Mouse (Mus musculus) forebrain, postnatal 0 days (tissue): ENCODE results near the gene Gjb5. TPM values are rescaled to one million over a fixed set of nuclear protein-coding genes. Genes with fewer than 3 reads are reported as not detected.

Experiments
- ATAC-seq: fragments of 200-750 bp; cut with Nextera tagmentation; 2 replicates; pipeline ENCODE4 v1.8.0; 2017; ENCODE audit warnings: mild to moderate bottlenecking, moderate library complexity
- DNase-seq: peaks from one replicate; pipeline ENCODE4 v3.0.0-alpha.2; 2015
- H3K27ac ChIP-seq: fragments of 300-500 bp; sonication (generic); 2 replicates; pipeline ENCODE4 v1.5.1; 2014; ENCODE audit warnings: low read depth, mild to moderate bottlenecking, antibody characterized with exemption, low read length, moderate library complexity, mixed read lengths
- H3K27me3 ChIP-seq: fragments of 300-500 bp; sonication (generic); 2 replicates; pipeline ENCODE4 v1.6.1; 2014; ENCODE audit warnings: mild to moderate bottlenecking, low read length, mixed read lengths; ENCODE audit not compliant: insufficient read depth
- H3K36me3 ChIP-seq: fragments of 300-500 bp; sonication (generic); 2 replicates; pipeline ENCODE4 v1.6.1; 2014; ENCODE audit warnings: mild to moderate bottlenecking, moderate library complexity; ENCODE audit not compliant: insufficient read depth
- H3K4me1 ChIP-seq: fragments of 300-500 bp; sonication (generic); 2 replicates; pipeline ENCODE4 v1.6.1; 2014; ENCODE audit warnings: antibody characterized with exemption; ENCODE audit not compliant: insufficient read depth
- H3K4me2 ChIP-seq: fragments of 300-500 bp; sonication (generic); 2 replicates; pipeline ENCODE4 v1.6.1; 2014; ENCODE audit warnings: low read depth, mild to moderate bottlenecking, moderate library complexity
- H3K4me3 ChIP-seq: fragments of 300-500 bp; sonication (generic); 2 replicates; pipeline ENCODE4 v1.5.1; 2014; ENCODE audit warnings: low read depth, low read length, mixed read lengths
- H3K9ac ChIP-seq: fragments of 300-500 bp; sonication (generic); 2 replicates; pipeline ENCODE4 v1.6.1; 2014; ENCODE audit warnings: mild to moderate bottlenecking
- H3K9me3 ChIP-seq: fragments of 300-500 bp; sonication (generic); 2 replicates; pipeline ENCODE4 v1.6.1; 2016; ENCODE audit warnings: low read length
- CTCF ChIP-seq: sonication (generic); IDR thresholded peaks from 2 replicates; pipeline ENCODE4 v1.5.1; 2016; ENCODE audit warnings: antibody characterized with exemption, control low read depth, low read depth
- WGBS: fragments of 180-500 bp; shearing (Covaris S2); extraction: QIAGEN DNeasy Blood & Tissue Kit; methylation state at CpG from one replicate; pipeline ENCODE4 v1.1.7; 2014; 5-methylcytosine and 5-hydroxymethylcytosine counted together
- polyA plus RNA-seq: library from polyadenylated mRNA; unstranded; fragments of >200 nt; fragmentation: Nextera tagmentation; extraction: Ambion mirVana; gene quantifications from 2 replicates; pipeline ENCODE4 v1.2.1, GENCODE M21; 2015
- total RNA-seq: library from RNA; depleted of rRNA; stranded (reverse); fragments of >200 nt; gene quantifications from 2 replicates; pipeline ENCODE4 v1.2.3, GENCODE M21; 2014

Gene Gjb5
- total and polyA plus RNA-seq, 2 experiments from 2014 or later: 0.10 to 0.11 TPM

- H3K4me2 ChIP-seq: no peak overlapping the region
- no peaks in the 10 kb centered on the region for H3K4me1 ChIP-seq
- no peak for TF ChIP-seq CTCF
- WGBS: 67% methylated on average over 4 of the region's 4 CpGs
- no peak overlapping the region for H3K9ac ChIP-seq
- H3K27ac ChIP-seq: no peak overlapping the region
- ATAC-seq: no peak
- no peak for DNase-seq
- H3K27me3 ChIP-seq: no peaks in the 10 kb centered on the region
- no peaks in the 10 kb centered on the region for H3K9me3 ChIP-seq
- no peaks in the 10 kb centered on the region for H3K36me3 ChIP-seq
- no peak overlapping the region for H3K4me3 ChIP-seq
Observed at GRCm38 (mm10) chr4:127349560-127350300, 8.3 kb downstream of the Gjb5 start.

- Histone ChIP-seq H3K9ac (no peak overlapping the region), H3K27ac (no peak overlapping the region), H3K27me3 (no peaks in the 10 kb centered on the region), H3K9me3 (no peaks in the 10 kb centered on the region), H3K4me2 (no peak overlapping the region), H3K4me1 (no peaks in the 10 kb centered on the region), H3K4me3 (no peak overlapping the region), H3K36me3 (no peaks in the 10 kb centered on the region)
- DNase-seq (no peak), ATAC-seq (no peak)
- WGBS: 86% methylated on average over 5 of the region's 5 CpGs
- no peak for TF ChIP-seq CTCF
Observed at GRCm38 (mm10) chr4:127345000-127345399, 13.0 kb downstream of the Gjb5 start.

DNA sequence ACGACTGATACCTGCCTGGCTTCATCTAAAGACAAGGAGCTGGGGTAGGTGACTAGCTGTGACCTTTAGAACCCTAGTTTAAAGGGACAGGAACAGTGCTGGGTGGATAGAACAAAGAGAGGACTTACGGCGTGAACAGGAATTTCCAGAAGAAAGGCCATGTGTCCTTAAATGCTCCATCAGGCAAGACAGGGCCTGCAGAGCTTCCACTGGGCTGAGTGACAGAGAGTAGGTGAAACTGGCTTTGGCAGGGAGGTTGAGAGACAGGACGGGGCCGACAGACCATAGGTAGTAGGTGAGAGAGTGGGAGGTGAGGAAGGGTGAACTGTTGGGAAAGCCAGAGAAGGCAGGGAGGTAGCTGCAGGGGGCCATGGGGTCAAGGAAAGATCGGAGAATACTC, 16.6 kb downstream of the Gjb5 start:
- H3K4me1 ChIP-seq: no peaks in the 10 kb centered on the region
- 69% methylated on average over 6 of the region's 6 CpGs for WGBS
- H3K27me3 ChIP-seq: no peaks in the 10 kb centered on the region
- H3K36me3 ChIP-seq: no peaks in the 10 kb centered on the region
- no peak for ATAC-seq
- no peak for TF ChIP-seq CTCF
- no peak overlapping the region for H3K27ac ChIP-seq
- DNase-seq: no peak
- no peaks in the 10 kb centered on the region for H3K9me3 ChIP-seq
- H3K9ac ChIP-seq: no peak overlapping the region
- H3K4me3 ChIP-seq: no peak overlapping the region
- H3K4me2 ChIP-seq: no peak overlapping the region

DNA sequence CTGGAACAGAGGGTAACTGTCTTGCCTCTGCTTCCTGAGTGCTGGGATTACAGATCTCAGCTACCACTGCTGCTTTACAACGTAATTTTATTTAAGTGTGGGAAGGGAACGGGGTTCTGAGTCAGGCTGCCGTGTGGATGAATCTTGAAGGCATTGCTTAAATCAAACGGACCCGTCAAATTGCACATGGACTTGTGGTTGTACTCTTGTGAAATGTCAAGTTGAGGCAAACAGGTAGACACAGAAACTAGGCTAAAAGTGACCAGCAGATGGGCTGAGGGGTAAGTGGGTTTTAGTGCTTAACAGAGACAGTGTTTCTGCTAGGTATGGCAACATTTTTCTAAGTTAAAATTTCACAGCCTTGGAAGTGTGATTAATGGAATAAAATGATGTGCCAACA, 20.3 kb downstream of the Gjb5 start:
- Histone ChIP-seq H3K27me3 (no peaks in the 10 kb centered on the region), H3K9ac (no peak overlapping the region), H3K4me2 (no peak overlapping the region), H3K4me1 (no peaks in the 10 kb centered on the region), H3K36me3 (no peaks in the 10 kb centered on the region), H3K27ac (no peak overlapping the region), H3K9me3 (no peaks in the 10 kb centered on the region), H3K4me3 (no peak overlapping the region)
- TF ChIP-seq CTCF: no peak
- 89% methylated on average over 5 of the region's 5 CpGs for WGBS
- ATAC-seq (no peak), DNase-seq (no peak)

- no peak for TF ChIP-seq CTCF
- ATAC-seq (no peak), DNase-seq (no peak)
- Histone ChIP-seq H3K27me3 (peaks cover 24% of the 10 kb centered on the region), H3K4me2 (no peak overlapping the region), H3K36me3 (no peaks in the 10 kb centered on the region), H3K4me1 (peaks cover 11% of the 10 kb centered on the region), H3K9ac (no peak overlapping the region), H3K27ac (no peak overlapping the region), H3K9me3 (no peaks in the 10 kb centered on the region), H3K4me3 (no peak overlapping the region)
- WGBS: 48% methylated on average over 5 of the region's 5 CpGs
Observed at GRCm38 (mm10) chr4:127334870-127335504, 23.0 kb downstream of the Gjb5 start.

GRCm38 (mm10) chr4:127331171-127331570, 26.8 kb downstream of the Gjb5 start:
- no peak for ATAC-seq
- Histone ChIP-seq H3K27me3 (peaks cover 30% of the 10 kb centered on the region), H3K9me3 (no peaks in the 10 kb centered on the region), H3K4me1 (peaks cover 11% of the 10 kb centered on the region), H3K9ac (no peak overlapping the region), H3K27ac (no peak overlapping the region), H3K4me2 (no peak overlapping the region), H3K36me3 (no peaks in the 10 kb centered on the region), H3K4me3 (0 out of 2 replicates have a peak overlapping the region, but pooled peaks have one; percentile 33)
- DNase-seq: no peak
- no peak for TF ChIP-seq CTCF
- WGBS: 24% methylated on average over 13 of the region's 13 CpGs

DNA sequence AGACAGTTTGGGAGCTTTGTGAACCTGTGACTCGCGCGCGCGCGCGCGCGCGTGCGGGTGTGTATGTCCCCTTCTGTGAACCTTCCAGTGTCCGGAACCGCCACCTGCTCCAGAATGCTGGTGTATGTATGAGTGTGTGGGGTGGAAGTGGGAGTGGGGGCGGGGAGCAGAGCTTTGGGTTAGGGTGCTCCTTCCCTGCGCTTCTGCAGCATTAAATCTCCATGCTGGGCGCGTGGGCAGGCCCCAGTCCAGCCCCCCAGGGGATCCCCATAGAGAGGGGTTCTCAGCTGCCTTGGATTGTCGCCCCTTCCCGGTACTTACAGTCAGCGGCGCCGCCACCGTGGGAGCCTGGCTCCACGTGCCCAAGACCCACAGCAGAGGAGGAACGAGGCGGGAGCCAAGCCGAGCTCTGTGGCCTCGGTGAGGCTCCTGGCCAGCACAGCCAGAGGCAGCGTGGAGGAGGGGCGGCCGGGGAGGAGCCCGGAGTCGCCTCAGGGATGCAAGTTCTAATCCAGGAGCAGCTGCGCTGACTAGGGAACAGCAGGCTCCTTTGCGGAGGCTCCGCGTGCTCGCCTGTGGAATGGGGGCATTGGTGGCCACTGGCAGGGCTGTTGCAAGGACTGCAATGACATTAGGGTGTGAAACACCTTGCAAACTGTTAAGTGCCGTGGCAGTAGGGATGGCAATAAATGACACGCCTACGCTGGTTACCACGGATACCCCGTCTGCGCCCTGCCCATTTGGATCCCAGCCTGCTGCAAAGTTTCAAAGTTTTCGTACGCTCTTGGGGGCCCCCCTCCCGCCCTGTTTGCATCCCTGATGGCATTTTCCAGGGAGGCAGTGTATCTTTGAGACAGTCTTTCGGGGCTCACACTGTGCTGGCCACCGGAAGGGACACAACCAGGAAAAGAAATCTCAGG, 27.5 kb downstream of the Gjb5 start, which contains the start of gene Gjb3:
Gene Gjb3 (minus strand): TSS at position 664 of the 920 bp plus-strand sequence.
- 4% methylated on average over 48 of the region's 49 CpGs for WGBS
- no peak for TF ChIP-seq CTCF
- Histone ChIP-seq H3K4me2 (peak within 1 kb of the TSS; percentile 55), H3K36me3 (no peaks in the 10 kb centered on the region), H3K9me3 (no peaks in the 10 kb centered on the region), H3K27me3 (peaks cover 30% of the 10 kb centered on the region), H3K27ac (no peak within 1 kb of the TSS), H3K9ac (no peak within 1 kb of the TSS), H3K4me3 (peak within 1 kb of the TSS; percentile 33), H3K4me1 (peaks cover 11% of the 10 kb centered on the region)
- peak; percentile 29; the same call in 1 of the 2 replicates for ATAC-seq
- no peak for DNase-seq
